Mouse (Mus musculus): ENCODE results near the gene Zfand4.
"Not testable (repeated sequence)": the region's sequence is repeated elsewhere in the genome, so short reads cannot be mapped to it uniquely, and the experiment has no call there.

Zfand4 gene

GRCm38 (mm10) chr6:116264018-116264651 is at the start of gene Zfand4:
Gene Zfand4, plus strand, starts transcription at chr6:116264222.
- DNase-seq (ENCODE audit: low spot score in 2 of 2) = peak; percentile 88 to 91

GRCm38 (mm10) chr6:116227767-116228166 is 36.3 kb upstream of the Zfand4 start:
- DNase-seq (ENCODE audit: low spot score in 2 of 2) = peak; percentile 40 to 70

GRCm38 (mm10) chr6:116228785-116229525 is 35.1 kb upstream of the Zfand4 start:
- DNase-seq (ENCODE audit: low spot score in 2 of 2) = peak; percentile 37 to 56

GRCm38 (mm10) chr6:116234821-116235220 is 29.2 kb upstream of the Zfand4 start:
- DNase-seq (ENCODE audit: low spot score in 2 of 2) = not testable (repeated sequence)

GRCm38 (mm10) chr6:116235336-116235735 is 28.7 kb upstream of the Zfand4 start:
- DNase-seq (ENCODE audit: low spot score in 2 of 2) = peak; percentile 15 to 17

- no peak for DNase-seq (ENCODE audit: low spot score in 2 of 2)
These were observed 25.9 kb upstream of the Zfand4 start for GRCm38 (mm10) chr6:116238083-116238482.

GRCm38 (mm10) chr6:116240371-116240770 is 23.7 kb upstream of the Zfand4 start:
- DNase-seq (ENCODE audit: low spot score in 2 of 2) = no peak

- no peak for DNase-seq (ENCODE audit: low spot score in 2 of 2)
These were observed 4.4 kb upstream of the Zfand4 start for GRCm38 (mm10) chr6:116259649-116260048.

GRCm38 (mm10) chr6:116260481-116260880 is 3.5 kb upstream of the Zfand4 start:
- DNase-seq (ENCODE audit: low spot score in 2 of 2) = no peak

GRCm38 (mm10) chr6:116262824-116263223 is 1.2 kb upstream of the Zfand4 start:
- no peak for DNase-seq (ENCODE audit: low spot score in 2 of 2)

- DNase-seq (ENCODE audit: low spot score in 2 of 2) = no peak
These were observed 814 bp downstream of the Zfand4 start for GRCm38 (mm10) chr6:116264836-116265235.

- DNase-seq (ENCODE audit: low spot score in 2 of 2) = no peak
These were observed 1.6 kb downstream of the Zfand4 start for GRCm38 (mm10) chr6:116265603-116266002.

- DNase-seq (ENCODE audit: low spot score in 2 of 2) = no peak
These were observed 2.5 kb downstream of the Zfand4 start for GRCm38 (mm10) chr6:116266273-116267109.

- no peak for DNase-seq (ENCODE audit: low spot score in 2 of 2)
These were observed 3.0 kb downstream of the Zfand4 start for GRCm38 (mm10) chr6:116267110-116267423.

GRCm38 (mm10) chr6:116275695-116276094 is 11.7 kb downstream of the Zfand4 start:
- DNase-seq (ENCODE audit: low spot score in 2 of 2) = no peak

GRCm38 (mm10) chr6:116278679-116279317 is 14.8 kb downstream of the Zfand4 start:
- DNase-seq (ENCODE audit: low spot score in 2 of 2) = no peak

GRCm38 (mm10) chr6:116281014-116281413 is 17.0 kb downstream of the Zfand4 start:
- no peak for DNase-seq (ENCODE audit: low spot score in 2 of 2)

GRCm38 (mm10) chr6:116282546-116282945 is 18.5 kb downstream of the Zfand4 start:
- DNase-seq (ENCODE audit: low spot score in 2 of 2) = no peak

- no peak for DNase-seq (ENCODE audit: low spot score in 2 of 2)
These were observed 19.3 kb downstream of the Zfand4 start for GRCm38 (mm10) chr6:116283280-116283679.

- DNase-seq (ENCODE audit: low spot score in 2 of 2) = no peak
These were observed 22.3 kb downstream of the Zfand4 start for GRCm38 (mm10) chr6:116286321-116286720.

- DNase-seq (ENCODE audit: low spot score in 2 of 2) = no peak
These were observed 23.0 kb downstream of the Zfand4 start for GRCm38 (mm10) chr6:116286870-116287575.
